Mouse (Mus musculus): ENCODE measurements around the gene Tent4a.

DNA sequence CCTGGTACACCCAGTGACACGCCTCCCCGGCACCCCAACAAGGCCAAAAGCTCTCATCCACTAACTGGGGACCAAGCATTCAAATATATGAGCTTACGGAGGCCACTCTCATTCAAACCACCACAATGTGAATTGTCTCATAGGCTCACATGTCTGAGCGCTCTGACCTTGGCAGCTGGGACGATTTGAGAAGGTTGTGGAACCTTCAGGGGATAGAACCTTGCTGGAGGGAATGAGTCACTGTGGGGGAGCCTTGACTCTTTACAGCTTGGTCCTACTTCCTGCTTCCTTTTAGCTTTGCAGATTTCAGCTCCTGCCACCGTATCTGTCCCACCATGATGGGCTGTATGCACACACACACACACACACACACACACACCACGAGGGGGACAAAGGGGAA is 48.6 kb downstream of the Tent4a start:
- TF ChIP-seq CTCF (IDR thresholded peaks at IDR 0.05), result no peak
- no peak for TF ChIP-seq POLR2A (IDR thresholded peaks at IDR 0.05; ENCODE audit: insufficient read depth, low read depth, low read length)

All from heart, adult 2 months (tissue).